Mouse (Mus musculus): Measurements from ENCODE around the gene Lrrc15.

The Lrrc15 gene

GRCm38 (mm10) chr16:30238791-30239190, 44.3 kb downstream of the Lrrc15 start:
- no peak for DNase-seq (ENCODE audit: low spot score in 2 of 2)

- DNase-seq (ENCODE audit: low spot score in 2 of 2): peak; percentile 68 to 92
These were observed 46.9 kb downstream of the Lrrc15 start for GRCm38 (mm10) chr16:30236091-30236699.

GRCm38 (mm10) chr16:30235577-30235976, 47.5 kb downstream of the Lrrc15 start:
- no peak for DNase-seq (ENCODE audit: low spot score in 2 of 2)

GRCm38 (mm10) chr16:30234636-30235546, 48.2 kb downstream of the Lrrc15 start:
- no peak for DNase-seq (ENCODE audit: low spot score in 2 of 2)

- DNase-seq (ENCODE audit: low spot score in 2 of 2): peak in 1 of 2 experiments; percentile 19
These were observed 49.0 kb downstream of the Lrrc15 start for GRCm38 (mm10) chr16:30234077-30234476.

- no peak for DNase-seq (ENCODE audit: low spot score in 2 of 2)
These were observed 51.0 kb downstream of the Lrrc15 start for GRCm38 (mm10) chr16:30231882-30232604.

- peak; percentile 35 for DNase-seq (ENCODE audit: low spot score in 2 of 2)
These were observed 55.7 kb downstream of the Lrrc15 start for GRCm38 (mm10) chr16:30227352-30227751.

GRCm38 (mm10) chr16:30221161-30221782, 61.8 kb downstream of the Lrrc15 start:
- DNase-seq (ENCODE audit: low spot score in 2 of 2): no peak
